Mouse (Mus musculus) right cerebral cortex, postnatal 4 days (tissue): Measurements from ENCODE around the gene Rpl10a.

Source experiments
- DNase-seq: peaks from one replicate; pipeline ENCODE4 v3.0.0-alpha.2; 2022

The Rpl10a gene

DNA sequence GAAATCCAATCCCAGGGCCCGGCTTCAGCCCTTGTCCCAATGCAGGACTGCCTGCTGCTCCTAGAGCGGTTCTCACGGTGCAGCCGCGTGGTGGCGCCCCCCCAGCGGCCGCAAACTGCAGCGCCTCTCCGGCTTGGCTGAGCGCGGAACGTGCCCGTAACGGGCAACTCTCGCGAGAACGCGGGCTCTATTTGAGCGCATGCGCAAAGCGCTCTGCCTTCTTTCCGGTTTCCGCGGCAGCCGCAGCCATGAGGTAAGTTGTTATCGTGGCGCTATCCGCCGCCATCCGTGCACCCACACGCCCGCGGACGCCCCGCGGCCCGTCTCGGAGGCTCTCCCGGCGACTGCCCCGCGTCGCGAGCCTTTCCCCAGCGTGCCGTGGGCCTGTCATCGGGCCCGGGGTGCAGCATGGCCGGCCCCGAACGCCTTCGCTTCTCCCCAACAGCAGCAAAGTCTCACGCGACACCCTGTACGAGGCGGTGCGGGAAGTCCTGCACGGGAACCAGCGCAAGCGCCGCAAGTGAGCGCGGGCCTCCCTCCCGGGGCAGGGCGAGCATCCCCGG lies at the start of gene Rpl10a:
Rpl10a (plus strand) TSS at position 106 of the 563 bp plus-strand sequence.
- peak; percentile 98 for DNase-seq

DNA sequence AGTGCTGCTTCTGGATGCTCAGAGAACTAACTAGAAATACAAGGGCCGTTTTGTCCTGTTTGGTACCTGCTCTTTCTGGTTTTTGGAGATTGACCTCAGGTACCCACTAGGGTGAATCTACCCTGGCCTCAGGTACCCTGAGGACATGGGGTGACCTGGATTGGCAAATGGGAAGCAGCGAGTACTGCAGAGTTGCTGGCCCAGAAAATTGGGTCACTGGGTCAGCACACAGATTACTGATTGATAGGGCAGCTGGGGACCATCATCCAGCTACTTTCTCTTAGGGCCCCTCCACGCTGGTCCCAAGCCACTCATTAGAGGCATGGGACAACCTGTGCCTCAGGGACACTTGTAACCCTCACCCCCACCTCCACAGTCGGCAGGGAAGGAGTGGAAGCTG lies 49.0 kb upstream of the Rpl10a start:
- DNase-seq, result no peak

- peak; percentile 29 for DNase-seq
Measured at GRCm38 (mm10) chr17:28279780-28280422, 48.4 kb upstream of the Rpl10a start.

DNA sequence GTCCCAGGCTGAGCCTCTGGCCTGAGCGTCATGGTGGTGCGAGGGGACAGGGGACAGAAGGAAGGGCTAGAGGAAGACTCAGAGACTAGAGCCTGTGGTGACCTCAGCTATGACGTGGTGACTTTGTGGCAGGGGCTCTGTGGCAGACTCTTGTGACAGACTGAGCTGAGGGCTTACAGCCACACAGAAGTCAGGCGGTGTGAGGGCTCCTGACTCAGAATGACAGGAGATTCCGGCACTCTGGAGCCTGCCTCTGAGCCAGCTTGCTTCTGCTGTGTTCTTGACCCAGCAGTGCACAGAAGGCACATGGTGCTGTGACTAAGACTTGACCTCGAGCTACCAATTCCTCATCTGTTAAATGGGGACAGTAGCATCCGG lies 47.9 kb upstream of the Rpl10a start:
- no peak for DNase-seq

DNA sequence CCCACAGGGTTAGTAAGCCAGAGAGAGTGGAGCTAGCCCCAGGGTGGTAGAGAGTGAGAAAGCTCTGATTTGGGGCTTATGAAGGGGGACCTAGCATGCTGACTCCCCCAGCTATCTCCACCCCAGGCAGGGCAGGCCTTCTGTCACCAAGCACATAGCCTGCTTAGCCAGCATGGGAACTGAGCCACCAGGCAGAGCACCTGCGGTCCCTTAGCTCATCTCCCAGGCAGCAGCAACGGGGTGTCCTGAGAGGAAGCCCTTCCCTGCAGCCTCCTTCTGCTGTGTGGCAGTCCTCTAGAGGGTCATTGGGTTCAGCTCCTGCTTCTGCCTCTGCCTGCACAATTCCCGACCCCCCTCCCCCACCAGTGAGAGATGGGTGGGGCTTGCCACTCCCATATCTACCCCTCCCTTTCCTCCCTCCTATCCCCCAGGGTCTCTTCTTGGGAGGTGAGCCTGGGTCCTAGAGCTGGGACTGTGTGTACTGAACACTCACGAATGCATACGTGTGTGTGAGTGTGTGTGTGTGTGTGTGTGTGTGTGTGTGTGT lies 47.4 kb upstream of the Rpl10a start:
- no peak for DNase-seq

GRCm38 (mm10) chr17:28281866-28282441 lies 46.3 kb upstream of the Rpl10a start:
- DNase-seq, result no peak

GRCm38 (mm10) chr17:28283199-28283598 lies 45.1 kb upstream of the Rpl10a start:
- no peak for DNase-seq

DNA sequence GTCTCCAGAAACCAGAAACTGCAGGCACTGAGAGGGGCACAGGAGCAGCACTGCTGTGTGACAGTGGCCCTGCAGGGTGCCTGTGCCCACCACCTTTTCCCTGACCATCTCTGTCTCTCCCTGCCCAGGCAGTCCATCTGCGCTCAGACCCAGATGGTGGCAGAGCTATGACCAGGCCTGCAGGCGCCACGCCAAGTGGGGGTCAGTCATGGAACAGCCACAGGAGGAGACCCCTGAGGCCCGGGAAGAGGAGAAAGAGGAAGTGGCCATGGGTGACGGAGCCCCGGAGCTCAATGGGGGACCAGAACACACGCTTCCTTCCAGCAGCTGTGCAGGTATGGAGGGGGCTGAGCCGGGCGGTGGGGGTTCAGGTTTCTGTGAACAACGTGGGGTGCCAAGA lies 42.1 kb upstream of the Rpl10a start:
- DNase-seq, result no peak

GRCm38 (mm10) chr17:28286964-28287363 lies 41.3 kb upstream of the Rpl10a start:
- no peak for DNase-seq

DNA sequence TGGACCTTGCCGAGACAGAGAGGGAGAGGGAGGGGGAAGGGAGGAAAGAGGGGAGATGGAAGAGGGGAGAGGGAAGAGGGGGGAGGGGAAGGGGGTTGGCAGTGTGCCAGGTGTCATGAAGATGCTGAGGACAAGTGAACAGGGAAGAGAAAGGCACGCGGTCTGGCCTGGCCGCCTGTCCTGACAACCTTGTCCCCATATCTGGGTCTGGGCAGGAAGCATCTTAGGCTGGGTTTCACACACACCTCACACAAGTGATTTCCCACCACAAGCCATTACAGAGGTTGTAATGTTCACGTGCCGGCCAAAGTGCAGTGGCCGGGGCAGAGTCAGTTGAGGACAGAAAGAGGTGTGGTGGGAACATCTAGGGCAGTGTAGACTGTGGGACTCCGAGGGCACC lies 40.7 kb upstream of the Rpl10a start:
- DNase-seq, result peak; percentile 27

- DNase-seq, result no peak
Measured at GRCm38 (mm10) chr17:28287980-28288379, 40.3 kb upstream of the Rpl10a start.

DNA sequence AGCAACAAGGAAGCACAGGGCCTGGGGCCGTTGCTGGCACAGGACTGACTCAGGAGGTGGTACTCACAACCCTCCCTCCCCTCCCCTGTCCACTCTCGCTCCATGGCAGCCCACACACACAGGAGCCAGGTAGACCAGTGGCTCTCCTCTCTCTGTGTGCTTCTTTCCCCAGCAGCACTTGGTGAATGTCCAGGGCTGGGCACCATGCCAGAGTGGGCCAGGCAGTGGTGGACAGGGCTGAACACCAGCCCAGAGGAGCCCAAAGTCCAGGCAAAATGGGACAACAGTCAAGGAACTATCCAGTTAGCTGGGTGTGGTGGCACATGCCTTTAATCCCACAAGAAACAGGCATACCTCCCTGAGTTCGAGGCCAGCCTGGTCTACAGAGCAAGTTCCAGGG lies 38.0 kb upstream of the Rpl10a start:
- peak; percentile 73 for DNase-seq

DNA sequence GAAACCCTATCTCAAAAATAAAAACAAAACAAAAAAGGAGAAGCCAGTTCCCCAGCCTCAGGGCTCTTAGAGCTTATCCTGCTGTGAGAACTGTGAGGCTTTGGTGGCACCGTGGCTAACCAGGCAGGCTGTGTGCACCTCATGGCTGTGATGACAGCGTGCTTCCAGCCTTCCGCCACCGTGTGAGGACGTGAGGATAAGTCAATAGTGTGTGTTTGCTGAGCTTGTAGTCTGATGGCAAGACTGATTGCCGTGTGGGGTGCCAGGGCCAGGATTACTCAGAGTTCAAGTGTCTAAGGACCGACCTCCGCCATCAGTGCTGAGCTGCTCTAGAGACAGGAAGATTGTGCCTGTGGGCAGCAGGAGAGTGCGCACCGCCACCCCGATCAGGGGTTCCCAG lies 37.6 kb upstream of the Rpl10a start:
- no peak for DNase-seq

DNA sequence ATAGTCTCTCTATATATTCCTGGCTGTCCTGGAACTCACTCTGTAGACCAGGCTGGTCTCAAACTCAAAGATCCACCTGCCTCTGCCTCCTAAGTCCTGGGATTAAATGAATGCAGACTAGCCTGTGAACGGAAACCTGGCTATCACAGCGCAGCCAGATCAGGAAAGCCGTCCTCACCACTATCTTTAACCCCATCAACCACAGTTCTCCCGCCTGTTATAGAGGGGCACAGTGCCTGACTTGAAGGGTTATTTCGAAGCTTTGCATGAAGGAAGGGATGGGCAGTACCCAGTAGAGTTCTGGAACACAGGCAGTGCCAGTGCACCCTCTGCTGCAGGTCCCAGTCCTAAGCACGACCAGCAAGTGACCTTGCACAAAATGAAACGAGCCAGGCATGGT lies 36.9 kb upstream of the Rpl10a start:
- DNase-seq, result no peak

DNA sequence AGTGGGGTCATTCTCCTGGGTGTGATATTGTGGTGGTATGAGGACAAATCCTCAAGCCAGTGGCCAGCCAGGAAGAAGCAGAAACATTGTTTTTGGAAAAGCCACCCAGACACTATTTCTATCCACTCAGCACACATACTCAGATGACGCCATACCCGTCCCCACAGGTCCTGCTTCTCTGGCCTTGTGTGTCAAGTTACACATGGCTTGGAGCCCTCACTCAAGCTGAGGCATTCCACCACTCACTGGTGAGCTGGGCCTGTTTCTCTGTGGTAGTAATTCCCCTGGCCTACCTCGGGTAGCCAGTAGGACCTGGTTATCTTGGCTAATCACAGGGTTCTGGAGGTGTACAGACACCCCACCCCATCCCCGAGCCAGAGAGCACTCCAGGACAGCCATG lies 34.6 kb upstream of the Rpl10a start:
- DNase-seq, result no peak

- no peak for DNase-seq
Measured at GRCm38 (mm10) chr17:28294449-28295333, 33.6 kb upstream of the Rpl10a start.

- DNase-seq, result no peak
Measured at GRCm38 (mm10) chr17:28298888-28299287, 29.4 kb upstream of the Rpl10a start.

GRCm38 (mm10) chr17:28299669-28300320 lies 28.5 kb upstream of the Rpl10a start:
- DNase-seq, result no peak

- no peak for DNase-seq
Measured at GRCm38 (mm10) chr17:28300323-28300722, 27.9 kb upstream of the Rpl10a start.

DNA sequence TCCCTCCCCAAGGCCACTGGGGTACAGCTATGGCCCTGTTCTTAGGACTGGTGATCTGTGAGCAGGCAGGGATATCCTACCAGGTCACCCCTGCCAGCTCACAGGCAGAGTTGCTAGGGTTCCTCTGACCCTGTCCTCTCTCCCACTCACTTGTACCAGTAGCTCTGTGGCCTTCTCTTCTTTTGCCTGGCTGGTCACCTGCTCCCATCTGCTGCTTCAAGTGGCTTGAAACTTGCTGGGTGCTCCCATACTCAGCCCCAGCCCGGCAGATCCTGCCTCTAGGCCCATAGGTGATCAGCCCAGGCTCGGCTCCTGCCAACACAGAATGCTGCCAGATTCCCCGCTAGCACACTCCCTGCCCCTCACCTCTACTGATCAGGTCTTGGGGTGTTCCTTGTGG lies 27.4 kb upstream of the Rpl10a start:
- DNase-seq, result no peak

GRCm38 (mm10) chr17:28305172-28305571 lies 23.1 kb upstream of the Rpl10a start:
- no peak for DNase-seq

GRCm38 (mm10) chr17:28308297-28309195 lies 19.7 kb upstream of the Rpl10a start:
- peak; percentile 97 for DNase-seq
